Mouse (Mus musculus) right cerebral cortex, postnatal 14 days (tissue): ENCODE results near the gene Bicd2.
A peak's percentile ranks its signal among the peaks of the same experiment; 100 is the strongest.
"Not testable (repeated sequence)": the region's sequence is repeated elsewhere in the genome, so short reads cannot be mapped to it uniquely, and the experiment has no call there.

Source experiments
- DNase-seq: peaks from one replicate; pipeline ENCODE4 v3.0.0; 2022

Gene Bicd2

DNA sequence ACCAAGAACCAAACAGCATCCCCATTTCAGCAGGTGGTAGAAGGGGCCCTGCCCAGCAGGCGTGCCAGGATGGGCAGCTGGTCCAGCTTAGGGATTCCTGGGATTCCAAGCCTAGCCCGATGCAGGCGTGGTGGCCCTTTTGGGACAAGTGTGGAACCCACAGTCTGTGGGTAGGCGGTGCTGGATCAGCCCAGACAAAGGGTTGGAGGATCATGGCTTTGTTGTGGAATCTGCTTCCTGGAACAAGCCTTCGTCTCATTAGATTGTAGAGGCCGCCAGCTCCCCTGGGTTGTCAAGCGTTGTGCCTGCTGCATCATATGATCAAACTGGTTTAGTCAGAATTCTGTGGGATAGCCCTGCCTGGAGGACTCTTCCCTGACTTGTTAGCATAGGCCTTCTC lies 21.0 kb downstream of the Bicd2 start:
- DNase-seq: no peak

DNA sequence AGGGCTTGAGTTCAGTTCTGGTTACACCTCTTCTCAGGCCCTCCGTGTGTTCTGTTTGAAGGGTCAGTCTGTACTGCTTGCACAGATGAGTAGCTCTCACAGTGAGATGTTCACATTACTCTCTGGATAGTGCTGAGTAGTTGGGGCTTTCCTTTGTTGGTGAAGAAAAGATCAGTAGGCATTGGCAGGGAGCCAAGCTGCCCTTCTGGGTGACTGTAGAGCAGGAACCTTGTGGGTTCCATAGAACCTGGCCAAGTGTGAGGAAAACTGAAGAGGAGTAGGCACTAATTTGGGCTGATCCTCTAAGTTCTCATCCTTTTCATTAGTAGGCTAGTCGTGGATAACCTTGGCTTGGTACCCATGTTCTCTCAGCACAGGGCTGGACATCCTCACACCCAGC lies 21.4 kb downstream of the Bicd2 start:
- peak; percentile 59 for DNase-seq

DNA sequence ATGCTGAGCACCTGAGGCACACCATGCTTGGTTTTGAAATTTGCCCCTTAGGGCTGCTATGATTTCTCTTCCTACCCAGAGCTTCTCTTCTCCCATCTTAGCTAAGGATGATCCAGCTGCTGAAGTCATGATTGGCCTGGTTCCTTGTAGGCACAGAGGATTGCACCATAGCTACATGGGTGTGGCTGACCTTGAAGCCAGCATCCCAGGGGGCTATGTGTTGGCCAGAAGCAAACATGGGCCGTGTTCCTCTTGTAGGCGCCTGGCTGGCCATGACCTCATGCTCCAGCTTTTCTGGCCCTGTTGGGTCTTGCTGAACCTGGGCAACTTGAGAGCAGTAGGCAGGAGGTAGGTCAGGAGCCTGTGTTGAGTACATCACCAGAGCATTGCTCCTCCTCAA lies 23.3 kb downstream of the Bicd2 start:
- no peak for DNase-seq

DNA sequence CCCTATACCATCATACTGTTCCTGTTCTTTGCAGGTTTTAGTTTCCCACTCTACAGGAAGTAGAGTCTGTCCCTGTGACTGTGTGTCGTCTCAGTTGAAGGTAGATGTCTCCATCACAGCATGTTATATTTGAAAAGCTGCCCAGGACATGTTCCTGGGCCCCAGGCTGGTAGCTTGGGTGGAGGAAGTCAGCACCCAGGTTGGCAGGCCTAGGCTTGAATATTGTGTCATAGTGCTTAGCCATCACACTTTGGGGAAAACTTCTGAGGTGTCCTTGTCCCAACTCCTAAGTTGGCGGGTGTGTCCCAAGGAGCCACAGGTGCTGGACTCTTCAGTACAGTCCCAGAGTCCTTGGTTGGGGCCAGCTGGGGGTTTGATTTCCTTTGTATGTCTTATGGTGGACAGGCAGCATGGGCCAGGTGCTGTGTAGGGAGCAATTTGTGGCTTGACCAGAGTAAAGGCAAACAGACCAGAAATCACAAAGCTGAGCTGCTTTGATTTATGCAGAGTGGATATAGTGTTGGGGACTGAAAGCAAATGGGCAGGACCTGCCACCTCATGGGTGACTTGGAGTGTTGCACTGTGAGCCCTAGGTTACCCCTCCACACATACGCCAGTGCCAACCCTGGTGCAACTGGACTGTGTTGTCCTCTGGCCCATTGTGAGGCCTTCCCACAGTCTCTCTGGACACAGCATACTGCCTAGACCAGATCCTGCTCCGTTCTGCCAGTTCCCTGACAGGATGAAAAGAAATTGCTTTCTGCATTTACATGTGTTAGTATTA lies 26.5 kb downstream of the Bicd2 start:
- DNase-seq: no peak

DNA sequence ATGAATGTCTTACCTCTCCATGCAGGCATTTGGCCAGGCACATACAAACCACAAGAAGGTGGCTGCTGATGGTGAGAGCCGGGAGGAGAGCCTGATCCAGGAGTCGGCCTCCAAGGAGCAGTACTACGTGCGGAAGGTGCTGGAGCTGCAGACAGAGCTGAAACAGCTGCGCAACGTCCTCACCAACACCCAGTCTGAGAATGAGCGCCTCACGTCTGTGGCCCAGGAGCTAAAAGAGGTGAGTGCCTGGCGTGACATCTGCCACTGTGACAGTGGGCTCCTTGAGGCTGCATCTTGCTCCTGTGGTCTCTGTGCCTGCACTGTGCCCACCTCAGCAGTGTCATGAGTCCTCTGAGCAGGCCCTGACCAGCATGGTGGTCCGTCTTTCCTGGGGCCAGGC lies 28.0 kb downstream of the Bicd2 start:
- DNase-seq: no peak

DNA sequence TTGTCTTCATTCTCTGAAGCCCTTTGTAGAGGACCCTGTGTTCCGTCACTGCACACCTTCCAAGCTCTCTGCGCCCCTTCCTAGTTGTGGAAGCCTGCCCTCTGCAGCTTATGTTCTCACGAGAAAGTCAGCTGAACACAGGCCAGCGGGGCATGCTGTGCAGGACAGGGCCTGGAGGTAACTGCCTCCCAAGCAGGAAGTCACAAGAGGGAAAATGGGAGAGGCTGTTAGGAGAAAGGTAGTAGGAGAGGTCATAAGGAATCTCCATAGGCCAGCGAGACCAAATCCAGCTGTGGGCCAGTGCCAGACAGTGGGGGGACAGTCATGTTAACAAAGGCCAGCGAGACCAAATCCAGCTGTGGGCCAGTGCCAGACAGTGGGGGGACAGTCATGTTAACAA lies 28.8 kb downstream of the Bicd2 start:
- DNase-seq: not testable (repeated sequence)

DNA sequence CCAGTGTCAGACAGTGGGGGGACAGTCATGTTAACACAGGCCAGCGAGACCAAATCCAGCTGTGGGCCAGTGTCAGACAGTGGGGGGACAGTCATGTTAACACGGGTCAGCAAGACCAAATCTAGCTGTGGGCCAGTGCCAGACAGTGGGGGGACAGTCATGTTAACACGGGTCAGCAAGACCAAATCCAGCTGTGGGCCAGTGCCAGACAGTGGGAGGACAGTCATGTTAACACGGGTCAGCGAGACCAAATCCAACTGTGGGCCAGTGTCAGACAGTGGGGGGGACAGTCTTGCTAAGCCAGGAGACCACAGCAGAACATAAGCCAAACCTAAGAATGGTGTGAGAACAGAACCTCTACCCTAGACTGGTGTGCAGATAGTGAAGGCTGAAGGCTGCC lies 29.5 kb downstream of the Bicd2 start:
- not testable (repeated sequence) for DNase-seq

DNA sequence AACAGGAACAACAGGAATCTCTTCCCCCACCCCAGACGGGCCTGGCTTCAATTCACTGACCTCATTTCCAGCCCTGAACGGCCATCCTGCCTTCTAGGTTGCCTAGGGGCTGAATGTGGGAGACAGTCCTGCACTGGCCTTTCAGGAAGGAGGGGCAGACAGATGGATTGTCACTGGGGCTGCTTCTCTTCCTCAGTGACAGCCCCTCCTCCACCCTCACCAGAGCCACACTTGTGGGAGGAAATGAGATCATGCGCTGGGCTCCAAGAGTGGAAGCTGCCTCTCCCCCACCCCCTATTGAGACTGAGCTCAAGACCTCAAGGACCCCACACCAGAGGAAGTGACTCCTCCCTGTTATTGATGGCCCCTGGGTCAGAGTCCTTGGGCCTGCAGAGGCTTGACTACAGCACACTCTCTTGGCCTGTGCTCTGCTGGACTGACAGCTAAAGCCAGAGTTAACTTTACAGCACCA lies 30.1 kb downstream of the Bicd2 start:
- peak; percentile 62 for DNase-seq

DNA sequence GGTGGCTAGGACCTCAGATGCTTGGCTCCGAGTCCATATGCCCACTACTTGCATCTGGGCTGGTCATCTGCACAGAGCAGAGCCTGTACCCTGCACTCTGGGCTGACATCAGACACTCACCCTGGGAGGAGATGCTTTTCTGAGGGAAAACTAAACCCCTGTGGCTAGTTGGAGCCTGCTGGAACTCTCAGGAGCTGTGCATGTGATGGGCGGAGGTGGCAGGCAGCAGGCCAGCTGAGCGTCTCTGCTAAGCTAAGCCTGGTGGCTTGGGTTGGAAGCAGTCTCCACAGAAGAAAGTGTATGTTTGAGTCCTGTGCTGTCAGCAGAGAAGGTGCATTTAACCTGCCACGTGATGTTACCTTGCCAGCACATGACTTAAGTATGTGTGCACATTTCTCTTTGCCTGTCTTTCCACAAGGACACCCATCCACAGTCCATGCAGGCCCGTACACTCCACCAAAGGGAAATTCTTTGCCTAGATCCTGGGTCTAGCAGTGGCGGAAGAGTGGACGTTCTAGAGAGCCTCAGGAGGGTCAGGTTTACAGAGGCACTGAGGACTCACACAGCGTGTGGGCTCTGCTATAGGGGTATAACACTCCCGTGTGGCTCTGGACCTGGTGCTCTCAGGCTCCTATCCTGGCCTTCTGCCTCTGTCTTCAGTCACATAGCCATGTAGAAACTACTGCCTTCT lies 31.1 kb downstream of the Bicd2 start:
- DNase-seq: peak; percentile 59

DNA sequence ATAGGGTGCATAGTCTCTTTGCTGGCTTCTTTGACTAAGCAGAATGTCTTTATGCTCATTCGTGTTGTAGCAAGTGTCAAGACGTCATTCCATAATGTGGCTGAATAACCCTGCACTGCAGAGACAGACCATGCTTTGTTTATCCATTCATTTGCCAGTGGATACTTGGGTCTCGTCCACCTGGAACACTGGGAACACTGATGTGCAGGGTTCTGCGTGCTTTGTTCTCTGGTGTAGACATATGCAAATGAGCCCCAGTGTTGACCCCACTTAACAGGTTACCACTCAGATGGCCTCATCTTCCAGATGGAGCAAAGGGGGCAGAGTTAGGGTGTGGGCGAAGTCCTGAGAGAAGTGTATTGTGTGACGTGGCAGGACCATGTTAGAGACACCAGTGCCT lies 32.9 kb downstream of the Bicd2 start:
- no peak for DNase-seq

DNA sequence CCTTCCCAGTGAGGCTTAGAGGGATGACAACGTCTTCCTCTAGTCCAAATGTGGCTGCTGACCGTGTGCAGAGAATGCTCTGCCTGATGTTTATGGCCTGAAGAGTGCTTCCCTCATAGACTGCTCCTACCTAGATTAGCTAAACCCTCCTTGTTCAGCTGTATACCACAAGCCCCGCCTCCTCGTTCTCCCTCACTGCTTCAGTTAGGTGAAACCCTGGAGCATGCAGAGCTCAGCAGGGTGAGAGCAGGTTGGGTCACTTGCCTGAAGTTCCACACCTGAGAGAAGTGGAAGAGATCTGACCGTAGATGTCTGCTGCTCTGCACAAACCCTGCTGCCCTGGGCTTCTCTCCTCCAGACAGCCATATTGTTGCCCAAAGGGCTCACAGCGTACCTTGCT lies 33.3 kb downstream of the Bicd2 start:
- no peak for DNase-seq

DNA sequence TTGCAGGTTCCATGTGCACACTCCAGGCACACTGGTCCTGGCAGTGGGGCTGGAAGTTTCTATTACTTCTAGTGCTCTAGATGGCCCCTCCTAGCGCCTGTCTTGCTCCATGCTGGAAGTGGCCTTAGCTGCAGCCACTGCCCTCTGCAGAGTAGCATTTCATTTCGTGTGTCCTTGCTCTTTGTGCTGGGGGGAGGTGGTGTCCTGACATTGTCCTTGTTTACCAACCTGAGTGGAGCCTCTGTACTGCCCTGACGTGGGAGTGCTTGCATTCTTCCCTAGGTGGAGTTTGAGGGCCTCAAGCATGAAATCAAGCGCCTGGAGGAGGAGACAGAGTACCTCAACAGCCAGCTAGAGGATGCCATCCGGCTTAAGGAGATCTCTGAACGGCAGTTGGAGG lies 36.2 kb downstream of the Bicd2 start:
- no peak for DNase-seq

DNA sequence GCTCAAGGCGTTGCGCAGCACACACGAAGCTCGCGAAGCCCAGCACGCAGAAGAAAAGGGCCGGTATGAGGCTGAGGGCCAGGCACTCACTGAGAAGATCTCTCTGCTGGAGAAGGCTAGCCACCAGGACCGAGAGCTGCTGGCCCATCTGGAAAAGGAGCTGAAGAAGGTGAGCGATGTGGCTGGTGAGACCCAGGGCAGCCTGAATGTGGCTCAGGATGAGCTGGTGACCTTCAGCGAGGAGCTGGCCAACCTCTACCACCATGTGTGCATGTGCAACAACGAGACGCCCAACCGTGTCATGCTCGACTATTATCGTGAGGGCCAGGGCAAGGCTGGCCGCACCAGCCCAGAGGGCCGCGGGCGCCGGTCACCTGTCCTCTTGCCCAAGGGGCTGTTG lies 37.9 kb downstream of the Bicd2 start:
- no peak for DNase-seq

DNA sequence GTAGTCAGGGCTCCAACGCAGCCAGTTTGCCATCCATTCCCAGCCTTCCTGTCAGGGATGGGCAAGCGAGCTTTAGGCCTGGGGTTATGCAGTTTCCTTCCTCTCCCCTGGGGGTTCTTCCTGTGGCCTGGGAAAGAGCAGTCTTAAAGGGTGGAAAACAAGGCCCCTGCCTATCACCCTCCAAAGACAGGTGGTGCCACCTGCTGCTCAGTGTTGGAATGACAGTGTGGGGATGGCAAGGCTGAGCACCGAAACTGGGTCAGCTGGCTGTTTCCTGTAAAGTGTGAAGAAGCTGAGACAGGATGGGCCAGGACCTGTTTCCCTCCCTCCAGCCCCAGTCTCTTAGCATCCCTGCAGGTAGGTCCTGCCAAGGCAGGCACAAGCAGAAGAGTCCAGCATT lies 39.8 kb downstream of the Bicd2 start:
- DNase-seq: peak; percentile 90

DNA sequence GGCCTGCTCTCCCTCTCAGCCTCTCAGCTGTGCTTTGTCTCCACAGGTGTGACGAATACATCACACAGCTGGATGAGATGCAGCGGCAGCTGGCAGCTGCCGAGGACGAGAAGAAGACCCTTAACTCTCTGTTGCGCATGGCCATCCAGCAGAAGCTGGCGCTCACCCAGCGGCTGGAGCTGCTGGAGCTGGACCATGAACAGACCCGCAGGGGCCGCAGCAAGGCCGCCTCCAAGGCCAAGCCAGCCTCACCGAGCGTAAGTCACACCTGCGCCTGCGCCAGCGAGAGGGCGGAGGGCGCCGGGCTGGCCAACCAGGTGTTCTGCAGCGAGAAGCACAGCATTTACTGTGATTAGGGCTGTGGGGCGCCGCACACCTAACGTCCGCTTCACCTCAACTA lies 41.6 kb downstream of the Bicd2 start:
- DNase-seq: no peak

DNA sequence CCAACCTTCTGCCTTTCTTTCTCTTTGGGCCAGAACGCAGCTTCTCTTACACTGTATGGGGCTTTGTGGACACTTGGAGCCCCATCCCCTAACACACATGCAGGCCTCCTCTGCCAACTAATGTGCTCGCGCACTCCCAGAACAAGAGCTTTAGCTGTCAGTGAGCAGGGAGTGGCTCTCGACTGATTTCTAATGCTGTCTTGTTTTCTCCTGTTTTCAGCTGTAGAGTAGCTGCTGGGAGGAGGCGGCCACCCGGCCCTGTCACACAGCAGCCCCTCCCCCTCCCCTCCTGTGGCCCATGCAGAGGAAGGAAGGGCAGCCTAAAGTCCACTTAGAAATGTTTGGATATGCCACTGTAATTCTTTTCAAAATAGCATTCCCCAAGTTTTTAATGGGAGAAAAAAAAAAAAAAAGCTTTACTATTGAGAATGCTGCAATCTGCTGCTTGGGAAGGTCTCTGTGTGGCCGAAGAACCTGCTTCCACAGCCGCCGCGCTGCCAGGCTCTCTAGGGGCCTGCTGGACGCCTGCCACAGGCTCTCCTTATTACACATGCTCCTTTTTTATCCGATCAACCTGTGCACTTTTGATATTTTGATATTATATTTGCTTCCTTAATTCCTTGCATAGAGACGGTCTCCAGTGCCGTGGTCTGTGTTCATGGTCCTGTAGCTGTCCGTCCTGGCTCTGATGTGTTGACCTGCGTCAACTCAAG lies 43.5 kb downstream of the Bicd2 start:
- no peak for DNase-seq

DNA sequence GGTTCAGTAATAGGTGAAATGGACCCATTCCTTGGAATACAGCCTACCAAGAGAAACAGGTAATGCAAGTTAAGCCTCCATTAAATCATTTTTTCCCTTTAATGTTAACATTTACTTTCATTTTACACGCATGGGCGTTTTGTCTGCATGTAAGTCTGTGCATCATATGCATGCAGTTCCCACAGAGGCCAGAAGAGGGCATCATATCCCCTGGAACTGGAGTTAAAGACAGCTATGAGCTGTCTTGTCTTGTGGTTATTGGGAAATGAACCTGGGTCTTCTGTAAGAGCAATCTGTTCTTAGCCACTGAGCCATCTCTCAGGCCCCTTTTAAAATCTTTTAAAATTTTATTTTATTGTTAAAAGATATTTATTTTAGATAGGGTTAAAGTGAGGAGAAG lies 50.0 kb downstream of the Bicd2 start:
- no peak for DNase-seq

DNA sequence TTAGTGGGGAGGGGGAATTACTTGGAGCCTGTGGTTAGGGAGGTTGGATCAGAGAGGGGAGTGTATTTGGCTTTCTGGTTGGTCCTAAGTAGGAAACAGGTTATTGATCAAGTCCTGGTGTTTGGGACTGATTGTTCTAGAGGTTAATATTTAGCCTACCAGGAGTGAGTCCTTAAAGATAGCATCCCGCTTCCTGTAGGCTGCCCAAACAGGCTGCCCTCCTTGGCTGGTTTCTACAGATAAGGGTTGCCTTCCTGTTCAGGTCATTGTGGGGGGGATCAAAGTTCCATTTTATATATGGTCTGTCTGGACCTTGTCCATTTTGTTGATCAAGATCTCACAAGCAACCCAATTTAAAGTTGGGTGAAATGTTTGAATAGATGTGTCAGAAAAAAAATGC lies 52.2 kb downstream of the Bicd2 start:
- no peak for DNase-seq

DNA sequence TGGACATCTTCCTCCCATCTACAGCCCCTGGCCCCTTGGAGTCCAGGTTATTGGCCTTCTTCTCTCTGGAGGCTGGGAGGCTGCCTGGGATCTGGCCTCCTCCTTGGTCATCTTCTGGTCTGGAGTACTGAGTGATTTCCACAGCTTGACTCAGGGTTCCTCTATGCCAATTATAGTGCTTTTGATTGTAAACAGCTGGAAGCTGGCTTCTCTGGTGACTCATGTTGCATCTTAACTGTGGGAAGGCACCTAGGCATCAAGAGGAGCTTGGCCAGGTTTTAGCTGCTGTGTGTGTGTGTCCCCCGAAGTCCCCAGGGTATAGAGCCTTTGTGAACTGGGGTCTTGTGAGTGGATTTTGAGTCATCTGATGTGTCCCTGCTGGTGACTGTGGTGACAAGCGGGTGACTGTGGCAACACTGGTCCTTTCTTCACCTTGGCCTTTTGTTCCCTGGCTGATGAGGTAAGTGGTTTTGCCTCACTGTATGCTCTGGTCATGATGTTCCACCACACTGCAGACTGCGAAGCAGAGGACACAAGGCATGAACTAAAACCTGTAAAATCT lies 53.6 kb downstream of the Bicd2 start:
- DNase-seq: no peak

DNA sequence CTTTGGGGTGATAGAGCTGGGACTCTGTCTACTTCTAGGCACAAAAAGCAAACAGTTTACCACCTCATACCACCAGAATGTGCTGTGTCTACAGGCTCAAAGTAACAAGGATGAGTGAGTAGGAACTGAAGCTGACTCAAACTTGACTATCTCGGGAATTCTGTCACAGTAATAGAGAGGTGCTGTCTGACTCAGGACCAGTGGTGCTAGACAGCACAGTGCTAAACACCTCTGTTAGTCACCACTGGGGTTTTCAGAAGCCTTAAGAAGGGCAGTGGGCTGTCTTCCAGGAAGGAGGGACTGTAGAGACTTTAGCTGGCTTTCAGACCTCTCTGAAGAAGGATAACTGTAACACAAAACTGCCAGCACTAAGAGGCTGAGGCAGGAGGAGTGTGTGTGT lies 55.4 kb downstream of the Bicd2 start:
- DNase-seq: no peak

DNA sequence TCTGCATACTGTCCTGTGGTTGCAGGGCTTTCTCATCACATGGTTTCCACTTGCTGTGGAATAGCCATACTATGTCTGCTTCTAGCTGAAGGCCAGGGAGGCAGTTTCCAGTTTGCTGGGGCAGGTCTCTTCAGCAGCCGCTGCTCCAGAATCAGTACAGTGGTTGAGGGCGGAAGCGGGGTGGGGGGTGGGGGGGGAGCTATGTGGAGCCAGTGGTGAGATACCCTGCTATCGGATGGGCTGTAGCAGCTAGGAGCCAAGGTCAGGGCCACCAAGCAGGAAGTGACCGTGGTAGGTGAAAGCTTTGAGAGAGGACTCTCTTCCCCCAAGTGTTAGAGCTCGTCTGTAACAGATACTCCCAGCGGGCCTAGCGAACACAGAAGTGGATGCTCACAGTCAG lies 56.8 kb downstream of the Bicd2 start:
- no peak for DNase-seq

DNA sequence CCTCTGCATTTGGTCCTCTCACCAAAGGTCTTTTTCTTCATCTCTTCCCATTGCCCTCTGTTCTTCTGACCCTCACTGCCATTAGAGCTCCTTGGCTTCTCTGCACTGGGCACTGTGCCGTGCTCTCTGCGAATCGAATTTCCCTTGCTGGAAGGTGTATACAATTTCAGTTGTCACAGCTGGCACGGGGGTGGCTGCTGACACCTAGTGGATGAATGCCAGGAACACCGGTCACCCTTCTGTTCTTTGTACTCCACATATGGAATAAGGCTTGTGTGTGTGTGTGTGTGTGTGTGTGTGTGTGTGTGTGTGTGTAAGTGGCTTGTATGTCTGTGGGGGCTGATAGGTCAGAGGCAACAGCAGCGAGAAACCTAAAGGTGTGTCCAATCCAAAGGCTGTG lies 58.8 kb downstream of the Bicd2 start:
- peak; percentile 38 for DNase-seq

DNA sequence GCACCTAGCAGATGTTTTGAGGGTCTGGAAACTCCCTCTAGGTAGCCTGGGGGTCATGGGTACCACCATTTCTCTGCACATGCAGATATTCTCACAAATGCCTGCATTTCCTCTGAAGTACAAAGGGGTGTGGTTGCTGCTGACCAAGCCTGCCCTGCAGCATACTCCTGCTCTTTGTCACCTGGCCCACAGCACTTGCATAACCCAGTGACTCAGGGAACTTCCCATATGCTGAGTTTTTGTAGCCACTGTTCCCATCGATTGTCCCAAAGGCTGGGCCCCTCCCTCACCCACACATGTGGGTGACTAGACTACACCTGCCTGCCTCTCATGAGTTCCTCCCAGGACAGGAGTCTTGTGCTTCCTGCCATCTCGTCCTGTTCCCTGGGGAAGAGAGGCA lies 61.2 kb downstream of the Bicd2 start:
- no peak for DNase-seq

DNA sequence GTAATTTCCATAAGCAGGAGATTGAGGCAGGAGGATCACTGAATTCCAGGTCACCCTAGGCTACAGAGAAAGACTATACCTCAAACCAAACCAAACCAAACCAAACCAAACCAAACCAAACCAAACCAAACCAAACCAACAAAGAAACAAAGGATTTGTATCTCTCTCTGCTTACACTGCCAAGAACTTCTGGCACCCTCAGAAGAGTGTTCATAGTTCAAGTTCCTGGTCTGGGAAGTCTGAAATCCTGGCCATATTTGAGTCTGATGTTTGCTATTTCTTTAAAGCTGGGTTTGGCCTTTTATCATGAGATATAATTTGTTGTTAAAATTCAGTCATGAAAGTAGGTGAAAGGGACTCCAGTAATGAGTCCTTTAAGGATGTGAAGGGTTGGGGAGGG lies 66.4 kb downstream of the Bicd2 start:
- DNase-seq: no peak
